Mouse (Mus musculus) embryonic facial prominence, embryonic 15.5 days (tissue): ENCODE measurements around the gene Mllt11. TPM values are rescaled to one million over a fixed set of nuclear protein-coding genes. Genes with fewer than 3 reads are reported as not detected.
A peak's percentile ranks its signal among the peaks of the same experiment; 100 is the strongest.

Experiments used
- ATAC-seq: fragments of 200-750 bp; cut with Nextera tagmentation; 2 replicates; pipeline ENCODE4 v1.8.0; 2017; ENCODE audit warnings: low read depth, moderate TSS enrichment; ENCODE audit not compliant: insufficient number of reproducible peaks, low FRiP score, low TSS enrichment
- H3K27ac ChIP-seq: fragments of 300-500 bp; sonication (generic); replicated peaks from 2 replicates; pipeline ENCODE4 v1.5.1; 2015; ENCODE audit warnings: mild to moderate bottlenecking, inconsistent platforms
- H3K27me3 ChIP-seq: fragments of 300-500 bp; sonication (generic); 2 replicates; pipeline ENCODE4 v1.6.1; 2015; ENCODE audit warnings: inconsistent platforms
- H3K36me3 ChIP-seq: fragments of 300-500 bp; sonication (generic); 2 replicates; pipeline ENCODE4 v1.6.1; 2015; ENCODE audit warnings: mild to moderate bottlenecking, inconsistent platforms
- H3K4me1 ChIP-seq: fragments of 300-500 bp; sonication (generic); 2 replicates; pipeline ENCODE4 v1.6.1; 2015; ENCODE audit warnings: inconsistent platforms
- H3K4me2 ChIP-seq: fragments of 300-500 bp; sonication (generic); replicated peaks from 2 replicates; pipeline ENCODE4 v1.6.1; 2015; ENCODE audit warnings: mild to moderate bottlenecking, inconsistent platforms
- H3K4me3 ChIP-seq: fragments of 300-500 bp; sonication (generic); replicated peaks from 2 replicates; pipeline ENCODE4 v1.5.1; 2015; ENCODE audit warnings: mild to moderate bottlenecking, inconsistent platforms
- H3K9ac ChIP-seq: fragments of 300-500 bp; sonication (generic); 2 replicates; pipeline ENCODE4 v1.6.1; 2015; ENCODE audit warnings: inconsistent platforms
- H3K9me3 ChIP-seq: fragments of 300-500 bp; sonication (generic); replicated peaks from 2 replicates; pipeline ENCODE4 v1.6.1; 2016; ENCODE audit warnings: inconsistent platforms
- WGBS: fragments of 180-500 bp; shearing (Covaris S2); methylation state at CpG from one replicate; pipeline ENCODE4 v1.1.7; 2015; 5-methylcytosine and 5-hydroxymethylcytosine counted together
- polyA plus RNA-seq: library from polyadenylated mRNA; unstranded; fragments of >200 nt; fragmentation: Nextera tagmentation; extraction: Ambion mirVana; gene quantifications from 2 replicates; pipeline ENCODE4 v1.2.1, GENCODE M21; 2015

Gene Mllt11
- polyA plus RNA-seq, 1 experiment from 2014 or later: 18.4 TPM

DNA sequence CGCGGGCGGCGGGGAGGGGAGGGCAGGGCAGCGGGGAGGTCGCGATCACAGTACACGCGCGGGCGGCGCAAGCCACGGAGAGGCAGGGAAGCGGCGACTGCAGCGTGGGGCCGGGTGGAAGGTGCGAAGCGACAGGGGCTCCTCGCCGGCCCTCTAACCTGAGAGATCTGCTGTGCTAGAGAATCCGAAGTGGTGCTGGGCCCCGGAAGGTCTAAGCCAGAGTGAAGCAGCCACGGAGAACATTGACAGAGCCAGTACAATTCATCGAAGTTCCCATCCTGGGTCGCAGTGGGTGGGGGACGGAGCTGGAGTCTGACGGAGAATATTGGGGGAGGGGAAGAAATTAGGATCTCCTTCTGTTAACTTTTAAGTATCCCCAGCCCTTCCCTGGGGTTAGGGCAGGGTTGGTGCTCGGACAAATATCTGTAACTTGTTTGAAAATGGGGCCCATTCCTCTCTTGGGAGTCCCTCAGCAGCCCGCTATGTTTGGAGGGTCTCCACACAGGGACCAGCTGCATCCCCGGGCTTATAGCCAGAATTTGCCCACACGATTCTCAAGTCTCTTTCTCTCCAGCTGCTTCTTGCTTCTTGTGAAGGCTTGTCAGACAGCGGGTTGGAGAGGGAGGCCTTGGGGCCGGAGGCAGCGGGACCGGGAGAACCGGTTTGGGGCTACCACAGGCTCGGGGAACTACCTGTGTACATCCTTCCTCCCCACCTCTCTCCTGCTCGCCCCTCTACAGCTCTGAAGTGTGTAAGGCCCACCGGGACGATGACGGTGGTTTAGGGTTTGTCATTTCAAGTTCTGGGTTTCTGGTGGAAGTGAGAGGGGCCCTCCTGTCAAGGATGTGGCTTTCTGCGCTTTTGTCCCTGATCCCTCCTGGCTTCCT lies 2.8 kb downstream of the Mllt11 start:
- peak overlapping the region; percentile 89 for H3K4me3 ChIP-seq
- peaks cover 36% of the 10 kb centered on the region for H3K4me1 ChIP-seq
- peak overlapping the region; percentile 99 for H3K27ac ChIP-seq
- H3K9ac ChIP-seq: peak overlapping the region; percentile 91
- no peaks in the 10 kb centered on the region for H3K27me3 ChIP-seq
- peak overlapping the region; percentile 76 for H3K4me2 ChIP-seq
- ATAC-seq: peak; percentile 8
- no peaks in the 10 kb centered on the region for H3K9me3 ChIP-seq
- H3K36me3 ChIP-seq: peaks cover 34% of the 10 kb centered on the region
- under 1% methylated on average over 40 of the region's 43 CpGs for WGBS

DNA sequence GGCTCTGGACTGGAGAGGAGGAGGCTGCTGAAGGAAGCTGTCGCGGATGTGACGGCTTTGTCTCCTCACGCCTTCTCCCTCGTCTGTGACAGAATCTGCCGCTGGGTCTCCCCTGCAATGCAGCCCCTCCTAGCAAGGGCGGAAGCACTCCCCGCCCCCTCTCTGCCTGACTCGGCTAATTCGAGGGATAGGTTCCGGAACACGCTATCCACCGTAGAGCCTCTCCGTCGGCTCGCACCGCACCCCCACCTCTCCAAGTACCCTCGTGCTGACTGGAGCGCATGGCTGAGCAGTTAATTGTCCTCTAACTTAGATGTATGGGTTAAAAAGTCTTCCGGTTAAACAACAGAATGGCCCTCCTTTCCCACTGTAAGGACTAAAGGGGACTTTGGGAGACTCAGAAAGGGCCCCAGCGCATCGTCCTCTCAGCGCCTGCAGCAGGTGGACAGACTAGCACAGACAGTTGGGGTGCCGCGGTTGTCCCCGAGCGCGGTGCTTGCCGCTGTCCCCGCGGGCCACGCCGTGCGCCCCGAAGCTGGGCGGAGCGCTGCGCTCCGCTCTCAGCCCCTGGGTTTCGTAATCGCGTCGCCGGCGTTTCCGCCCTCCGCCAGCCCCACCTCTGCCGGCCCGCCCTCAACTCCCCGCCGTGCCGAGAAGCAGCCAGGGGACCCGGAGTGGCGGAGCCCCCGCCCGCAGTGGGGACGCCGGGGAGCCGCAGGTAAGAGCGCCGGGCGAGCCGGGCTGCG lies 3.6 kb downstream of the Mllt11 start, which contains the start of gene Cdc42se1:
TSS of gene Cdc42se1 (plus strand) at position 585 of the 746 bp plus-strand sequence.
- H3K9me3 ChIP-seq: no peaks in the 10 kb centered on the region
- peak within 1 kb of the TSS; percentile 99 for H3K27ac ChIP-seq
- under 1% methylated on average over 62 of the region's 64 CpGs for WGBS
- peak within 1 kb of the TSS; percentile 91 for H3K9ac ChIP-seq
- H3K4me2 ChIP-seq: peak within 1 kb of the TSS; percentile 76
- peak within 1 kb of the TSS; percentile 89 for H3K4me3 ChIP-seq
- ATAC-seq: peak; percentile 89
- H3K27me3 ChIP-seq: no peaks in the 10 kb centered on the region
- H3K4me1 ChIP-seq: peaks cover 37% of the 10 kb centered on the region
- peaks cover 33% of the 10 kb centered on the region for H3K36me3 ChIP-seq

DNA sequence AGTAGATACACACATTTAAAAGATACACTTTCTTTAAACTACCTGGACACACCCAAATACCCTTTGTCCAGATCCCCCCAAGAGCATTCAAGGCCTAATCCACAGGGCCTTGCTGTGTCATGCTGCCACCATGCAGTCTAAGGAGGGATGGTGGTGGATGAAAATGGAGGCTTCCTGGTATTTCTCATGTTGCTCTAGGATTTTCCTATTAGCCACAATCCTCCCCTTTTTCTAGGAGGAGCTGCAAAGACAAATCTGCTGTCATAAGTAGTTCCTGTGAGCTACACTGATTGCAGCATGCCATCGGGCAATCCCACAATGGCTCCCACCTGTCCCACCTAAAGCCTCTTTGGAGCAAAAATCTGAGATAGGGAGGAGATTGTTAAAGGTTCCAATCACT lies 4.8 kb downstream of the Mllt11 start:
- Histone ChIP-seq H3K9me3 (no peaks in the 10 kb centered on the region), H3K9ac (peak overlapping the region; percentile 91; the same call in 1 of the 2 replicates), H3K36me3 (peaks cover 33% of the 10 kb centered on the region), H3K27me3 (no peaks in the 10 kb centered on the region), H3K4me1 (peaks cover 39% of the 10 kb centered on the region), H3K4me2 (peak overlapping the region; percentile 76), H3K27ac (peak overlapping the region; percentile 99), H3K4me3 (peak overlapping the region; percentile 89)
- ATAC-seq: no peak
- 3% methylated on average over 1 of the region's 1 CpGs for WGBS

DNA sequence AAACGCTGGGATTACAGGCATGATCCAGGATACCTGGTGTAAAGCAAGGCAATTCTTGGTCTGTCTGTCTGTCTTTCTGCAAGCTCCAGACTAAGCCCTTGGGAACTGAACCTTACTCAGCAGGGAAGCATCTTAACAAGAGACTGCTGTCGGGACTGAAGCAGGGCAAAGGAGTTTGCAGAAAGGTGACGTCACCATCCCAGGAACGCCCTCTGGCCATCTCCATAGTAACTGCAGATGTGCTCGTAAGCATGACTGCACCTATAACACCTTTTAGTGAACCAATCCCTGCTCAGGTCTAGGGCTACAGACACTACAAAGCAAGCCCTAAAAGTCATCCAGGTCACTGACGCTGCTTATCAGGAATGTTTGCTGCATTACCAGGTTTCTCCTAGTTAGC lies 7.7 kb downstream of the Mllt11 start:
- Histone ChIP-seq H3K36me3 (peaks cover 50% of the 10 kb centered on the region), H3K27me3 (no peaks in the 10 kb centered on the region), H3K4me1 (peaks cover 18% of the 10 kb centered on the region), H3K9ac (no peak overlapping the region), H3K4me3 (no peak overlapping the region), H3K4me2 (no peak overlapping the region), H3K9me3 (no peaks in the 10 kb centered on the region), H3K27ac (no peak overlapping the region)
- no peak for ATAC-seq
- 40% methylated on average over 6 of the region's 6 CpGs for WGBS

DNA sequence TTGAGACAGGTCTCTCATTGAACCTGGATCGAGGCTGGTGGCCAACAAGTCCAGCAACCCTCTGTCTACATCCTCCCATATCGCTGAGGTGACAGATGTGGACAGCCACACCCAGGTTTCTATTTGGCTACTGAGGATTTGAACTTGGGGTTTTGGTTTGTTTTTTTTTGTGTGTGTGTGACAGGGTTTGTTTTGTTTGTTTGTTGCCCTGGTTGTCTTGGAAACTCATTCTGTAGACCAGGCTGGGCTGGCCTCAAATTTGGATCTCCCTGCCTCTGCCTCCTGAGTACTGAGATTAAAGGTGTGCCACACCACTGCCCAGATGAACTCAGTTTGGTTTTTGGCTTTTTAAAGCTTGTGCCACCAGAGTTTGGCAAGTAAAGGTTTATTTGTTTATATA lies 8.9 kb downstream of the Mllt11 start:
- no peak overlapping the region for H3K4me2 ChIP-seq
- no peaks in the 10 kb centered on the region for H3K27me3 ChIP-seq
- H3K9ac ChIP-seq: no peak overlapping the region
- H3K4me1 ChIP-seq: peaks cover 23% of the 10 kb centered on the region
- peaks cover 51% of the 10 kb centered on the region for H3K36me3 ChIP-seq
- no peak overlapping the region for H3K27ac ChIP-seq
- H3K9me3 ChIP-seq: no peaks in the 10 kb centered on the region
- H3K4me3 ChIP-seq: no peak overlapping the region
- WGBS: 97% methylated on average over 2 of the region's 2 CpGs
- no peak for ATAC-seq

DNA sequence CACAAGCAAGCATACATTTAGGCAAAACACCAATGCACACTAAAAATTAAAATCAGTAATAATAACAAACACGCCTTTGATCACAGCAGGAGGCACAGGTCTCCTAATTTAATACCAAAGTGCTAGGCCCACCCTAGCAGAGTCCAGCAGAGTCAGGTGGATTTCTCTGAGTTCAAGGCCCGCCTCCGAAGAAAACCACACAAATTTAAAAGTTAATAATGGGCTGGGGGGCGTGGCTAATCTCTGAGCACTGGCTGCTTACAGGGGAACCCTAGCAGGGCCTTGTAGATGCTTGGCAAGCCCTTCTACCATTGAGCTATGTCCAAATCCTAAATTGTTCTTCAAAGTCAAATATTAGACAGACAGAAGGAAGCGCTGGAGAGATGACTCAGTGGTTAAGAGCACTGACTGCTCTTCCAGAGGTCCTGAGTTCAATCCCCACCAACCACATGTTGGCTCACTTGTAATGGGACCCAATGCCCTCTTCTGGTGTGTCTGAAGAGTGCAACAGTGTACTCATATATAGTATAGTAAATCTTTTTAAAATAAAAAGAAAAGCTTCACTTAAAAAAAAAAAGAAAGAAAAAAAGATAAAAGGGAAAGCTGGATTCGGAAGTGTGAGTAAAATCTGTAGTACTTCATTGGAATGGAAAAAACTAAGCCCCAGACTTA lies 13.4 kb downstream of the Mllt11 start:
- Histone ChIP-seq H3K4me3 (peak overlapping the region; percentile 76), H3K4me1 (peaks cover 14% of the 10 kb centered on the region), H3K4me2 (peak overlapping the region; percentile 53), H3K9ac (no peak overlapping the region), H3K36me3 (peaks cover 50% of the 10 kb centered on the region), H3K27ac (peak overlapping the region; percentile 100; the same call in 1 of the 2 replicates), H3K9me3 (no peaks in the 10 kb centered on the region), H3K27me3 (no peaks in the 10 kb centered on the region)
- no peak for ATAC-seq
- 75% methylated on average over 6 of the region's 6 CpGs for WGBS

DNA sequence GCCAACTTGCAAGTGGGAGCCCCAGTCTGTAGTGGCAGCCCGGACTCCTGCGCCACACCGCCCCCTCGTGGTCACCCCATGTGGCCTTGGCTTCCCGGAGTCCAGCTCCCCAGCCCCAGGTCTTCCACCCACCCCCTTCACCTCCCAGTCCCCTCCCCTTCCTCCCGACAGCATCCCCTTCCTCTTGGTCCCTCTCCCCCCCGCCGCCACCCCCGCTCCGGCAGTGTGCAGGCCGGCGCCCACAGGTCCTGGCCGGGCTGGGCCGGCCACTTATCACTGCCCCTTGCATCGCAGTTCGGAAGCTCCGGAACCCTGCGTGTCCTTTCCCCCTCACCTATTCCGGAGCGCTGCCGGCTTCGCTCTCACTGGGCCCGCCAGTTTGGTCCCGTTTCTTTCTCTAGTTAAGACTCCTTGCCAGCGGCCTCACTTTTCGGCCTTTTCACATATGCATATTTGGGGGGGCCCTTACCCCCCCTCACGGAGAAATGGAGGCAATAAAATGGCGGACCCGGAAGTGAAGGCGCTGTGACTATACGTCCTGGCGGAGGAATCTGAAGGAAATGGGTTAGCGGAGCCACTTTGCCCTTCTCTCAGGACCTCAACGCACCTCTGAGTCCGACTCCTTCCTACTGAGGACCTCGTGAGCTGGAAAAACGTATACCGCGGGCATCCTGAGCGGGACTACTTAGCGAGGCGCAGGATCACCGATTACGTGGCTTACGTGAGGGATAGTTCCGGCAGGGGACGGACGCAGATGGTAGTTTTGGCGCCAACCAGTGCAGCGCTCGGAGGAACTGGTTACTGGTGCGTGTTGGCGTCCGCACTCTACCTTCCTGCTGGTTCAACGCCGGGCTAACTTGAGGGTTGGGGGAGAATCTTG lies 14.5 kb downstream of the Mllt11 start, which contains the start of gene Gabpb2:
TSS of gene Gabpb2 (minus strand) at position 662 of the 880 bp plus-strand sequence.
- H3K4me3 ChIP-seq: peak within 1 kb of the TSS; percentile 76
- H3K9ac ChIP-seq: peak within 1 kb of the TSS; percentile 92
- no peaks in the 10 kb centered on the region for H3K27me3 ChIP-seq
- H3K36me3 ChIP-seq: peaks cover 41% of the 10 kb centered on the region
- peaks cover 12% of the 10 kb centered on the region for H3K4me1 ChIP-seq
- H3K27ac ChIP-seq: peak within 1 kb of the TSS; percentile 100
- peak; percentile 92 for ATAC-seq
- whole genome bisulfite sequencing: under 1% methylated on average over 56 of the region's 56 CpGs
- peak within 1 kb of the TSS; percentile 53 for H3K4me2 ChIP-seq
- no peaks in the 10 kb centered on the region for H3K9me3 ChIP-seq

DNA sequence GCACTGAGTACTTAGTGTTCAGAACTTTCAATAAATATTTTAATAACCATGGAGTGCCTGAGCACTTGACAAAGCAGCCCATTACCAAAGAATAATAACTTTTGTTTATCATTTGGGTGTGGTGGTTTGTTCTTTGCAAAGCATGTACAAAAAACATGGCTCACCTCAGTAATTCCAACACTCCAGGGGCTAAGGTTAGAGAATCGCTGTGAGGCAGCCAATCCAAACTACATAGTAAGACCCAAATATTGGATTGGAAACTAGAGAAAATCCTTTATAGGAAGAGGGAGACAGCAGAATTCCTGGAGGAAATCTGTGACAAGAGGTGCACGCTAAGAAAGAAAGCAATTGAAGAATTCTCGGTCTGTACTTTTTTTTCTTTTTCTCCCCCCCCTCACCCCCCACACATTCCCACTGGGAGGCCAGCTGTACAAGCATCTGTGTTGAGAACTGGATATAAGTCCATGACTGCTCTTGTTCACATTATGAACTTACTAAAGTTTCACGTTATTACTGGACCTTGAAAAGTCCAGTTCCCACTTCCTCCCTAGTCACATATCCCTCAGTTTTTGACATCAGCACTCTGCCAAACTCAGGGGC lies 15.2 kb downstream of the Mllt11 start:
- H3K4me1 ChIP-seq: peaks cover 12% of the 10 kb centered on the region
- H3K36me3 ChIP-seq: peaks cover 36% of the 10 kb centered on the region
- peak overlapping the region; percentile 92 for H3K9ac ChIP-seq
- H3K27me3 ChIP-seq: no peaks in the 10 kb centered on the region
- peak overlapping the region; percentile 76 for H3K4me3 ChIP-seq
- peak overlapping the region; percentile 53 for H3K4me2 ChIP-seq
- peak overlapping the region; percentile 100 for H3K27ac ChIP-seq
- H3K9me3 ChIP-seq: no peaks in the 10 kb centered on the region
- peak; percentile 49; the same call in 1 of the 2 replicates for ATAC-seq
- 12% methylated on average over 4 of the region's 4 CpGs for WGBS

DNA sequence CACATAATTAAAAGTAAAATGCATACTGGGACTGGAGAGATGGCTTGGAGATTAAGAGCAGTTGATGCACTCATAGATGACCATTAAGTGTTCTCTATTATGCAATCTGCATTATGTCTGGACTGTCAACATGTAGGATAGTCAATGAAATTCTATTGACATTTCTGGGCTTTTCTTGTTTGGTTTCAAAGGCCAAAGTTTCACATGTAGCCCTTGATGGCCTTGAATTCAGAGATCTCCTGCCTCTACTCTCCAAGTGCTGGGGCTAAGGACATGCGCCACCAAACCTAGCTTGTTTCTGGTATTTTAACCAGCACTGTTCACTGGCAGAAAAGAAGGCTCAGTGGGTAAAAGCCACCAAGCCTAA lies 18.4 kb downstream of the Mllt11 start:
- Histone ChIP-seq H3K27ac (no peak overlapping the region), H3K4me2 (no peak overlapping the region), H3K36me3 (peaks cover 14% of the 10 kb centered on the region), H3K4me1 (peaks cover 12% of the 10 kb centered on the region), H3K9ac (no peak overlapping the region), H3K27me3 (no peaks in the 10 kb centered on the region), H3K4me3 (no peak overlapping the region), H3K9me3 (no peaks in the 10 kb centered on the region)
- 91% methylated on average over 1 of the region's 1 CpGs for WGBS
- no peak for ATAC-seq
